Mouse (Mus musculus) embryonic facial prominence, embryonic 14.5 days (tissue): ENCODE results near the gene Fgfr1op. TPM values are rescaled to one million over a fixed set of nuclear protein-coding genes. Genes with fewer than 3 reads are reported as not detected.
A peak's percentile ranks its signal among the peaks of the same experiment; 100 is the strongest.
"Not testable (repeated sequence)": the region's sequence is repeated elsewhere in the genome, so short reads cannot be mapped to it uniquely, and the experiment has no call there.

ENCODE experiments used
- ATAC-seq: fragments of 200-750 bp; cut with Nextera tagmentation; 2 replicates; pipeline ENCODE4 v1.8.0; 2017; ENCODE audit warnings: low read depth, moderate number of reproducible peaks, moderate TSS enrichment
- DNase-seq: peaks from one replicate; pipeline ENCODE4 v3.0.0-alpha.2; 2015; ENCODE audit warnings: low spot score
- H3K27ac ChIP-seq: fragments of 300-500 bp; sonication (generic); replicated peaks from 2 replicates; pipeline ENCODE4 v1.5.1; 2014; ENCODE audit warnings: low read depth, mild to moderate bottlenecking, low read length, moderate library complexity
- H3K27me3 ChIP-seq: fragments of 300-500 bp; sonication (generic); replicated peaks from 2 replicates; pipeline ENCODE4 v1.6.1; 2014; ENCODE audit warnings: low read length; ENCODE audit not compliant: control insufficient read depth, insufficient read depth
- H3K36me3 ChIP-seq: fragments of 300-500 bp; sonication (generic); 2 replicates; pipeline ENCODE4 v1.6.1; 2014; ENCODE audit warnings: low read length, mixed read lengths; ENCODE audit not compliant: control insufficient read depth, insufficient read depth
- H3K4me1 ChIP-seq: fragments of 300-500 bp; sonication (generic); 2 replicates; pipeline ENCODE4 v1.6.1; 2014; ENCODE audit warnings: antibody characterized with exemption, low read length; ENCODE audit not compliant: control insufficient read depth, insufficient read depth
- H3K4me2 ChIP-seq: fragments of 300-500 bp; sonication (generic); 2 replicates; pipeline ENCODE4 v1.6.1; 2014; ENCODE audit warnings: low read depth, mild to moderate bottlenecking, low read length, moderate library complexity, mixed read lengths
- H3K4me3 ChIP-seq: fragments of 300-500 bp; sonication (generic); 2 replicates; pipeline ENCODE4 v1.5.1; 2014; ENCODE audit warnings: low read depth, mild to moderate bottlenecking, low read length
- H3K9ac ChIP-seq: fragments of 300-500 bp; sonication (generic); 2 replicates; pipeline ENCODE4 v1.6.1; 2014; ENCODE audit warnings: low read depth, mild to moderate bottlenecking, low read length, moderate library complexity, mixed read lengths
- H3K9me3 ChIP-seq: fragments of 300-500 bp; sonication (generic); 2 replicates; pipeline ENCODE4 v1.6.1; 2016; ENCODE audit warnings: low read length; ENCODE audit not compliant: control insufficient read depth
- WGBS: fragments of 180-500 bp; shearing (Covaris S2); extraction: QIAGEN DNeasy Blood & Tissue Kit; methylation state at CpG from one replicate; pipeline ENCODE4 v1.1.7; 2014; 5-methylcytosine and 5-hydroxymethylcytosine counted together
- polyA plus RNA-seq: library from polyadenylated mRNA; unstranded; fragments of >200 nt; fragmentation: Nextera tagmentation; extraction: Ambion mirVana; gene quantifications from 2 replicates; pipeline ENCODE4 v1.2.1, GENCODE M21; 2014

Fgfr1op gene
- polyA plus RNA-seq, 1 experiment from 2014 or later: 32.3 TPM

DNA sequence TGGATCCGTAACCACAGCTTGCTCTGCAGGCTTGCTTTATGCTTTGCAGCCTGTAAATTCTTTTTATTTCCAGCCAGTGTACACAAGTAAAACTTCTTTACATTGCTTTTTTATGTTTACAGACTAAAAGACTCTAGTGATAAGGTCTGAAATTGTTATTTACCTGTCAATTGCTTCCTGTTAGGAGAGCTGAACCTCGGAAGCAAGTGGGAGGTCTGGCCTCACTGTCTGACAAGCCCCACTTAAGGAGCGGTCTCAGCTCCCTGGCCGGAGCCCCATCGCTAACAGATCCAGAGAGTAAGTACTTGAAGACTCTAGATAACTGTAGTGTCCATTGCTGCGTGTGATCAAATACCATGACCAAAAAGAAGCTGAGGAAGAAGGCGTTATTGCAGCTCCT, 18.9 kb downstream of the Fgfr1op start:
- 92% methylated on average over 7 of the region's 7 CpGs for WGBS
- DNase-seq (no peak), ATAC-seq (no peak)
- no peaks in the 10 kb centered on the region for H3K4me1 ChIP-seq
- H3K4me2 ChIP-seq: no peak overlapping the region
- no peaks in the 10 kb centered on the region for H3K9me3 ChIP-seq
- no peak overlapping the region for H3K4me3 ChIP-seq
- no peak overlapping the region for H3K27ac ChIP-seq
- H3K27me3 ChIP-seq: no peaks in the 10 kb centered on the region
- peaks cover 83% of the 10 kb centered on the region for H3K36me3 ChIP-seq
- no peak overlapping the region for H3K9ac ChIP-seq

GRCm38 (mm10) chr17:8193678-8194077, 28.4 kb downstream of the Fgfr1op start:
- DNase-seq (no peak), ATAC-seq (no peak)
- Histone ChIP-seq H3K9me3 (no peaks in the 10 kb centered on the region), H3K36me3 (peaks cover 64% of the 10 kb centered on the region), H3K4me2 (no peak overlapping the region), H3K27ac (no peak overlapping the region), H3K4me3 (no peak overlapping the region), H3K9ac (no peak overlapping the region), H3K4me1 (no peaks in the 10 kb centered on the region), H3K27me3 (no peaks in the 10 kb centered on the region)
- WGBS: 86% methylated on average over 8 of the region's 8 CpGs

GRCm38 (mm10) chr17:8195685-8196376, 30.5 kb downstream of the Fgfr1op start:
- H3K9me3 ChIP-seq: no peaks in the 10 kb centered on the region
- DNase-seq (no peak), ATAC-seq (no peak)
- 85% methylated on average over 8 of the region's 8 CpGs for WGBS
- H3K27me3 ChIP-seq: no peaks in the 10 kb centered on the region
- no peak overlapping the region for H3K9ac ChIP-seq
- no peak overlapping the region for H3K27ac ChIP-seq
- no peak overlapping the region for H3K4me3 ChIP-seq
- no peaks in the 10 kb centered on the region for H3K4me1 ChIP-seq
- H3K36me3 ChIP-seq: peaks cover 45% of the 10 kb centered on the region
- H3K4me2 ChIP-seq: no peak overlapping the region

DNA sequence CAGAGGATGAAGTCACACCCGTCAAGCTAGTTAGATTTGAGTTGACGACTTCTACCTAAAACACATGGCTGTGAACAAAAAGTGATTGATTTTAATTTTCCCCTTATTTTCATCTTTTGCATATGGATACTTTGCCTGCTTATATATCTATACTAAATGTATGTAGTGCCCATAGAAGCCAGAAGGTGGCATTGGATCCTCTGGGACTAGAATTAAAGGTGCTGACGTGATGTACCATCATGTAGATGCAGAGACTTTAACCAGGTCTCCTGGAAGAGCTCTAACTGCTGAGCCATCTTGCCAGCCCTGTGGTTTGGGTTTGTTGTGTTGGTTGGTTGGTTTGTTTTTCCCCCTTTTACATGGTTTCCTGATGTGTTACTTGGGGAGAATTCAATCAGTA, 32.4 kb downstream of the Fgfr1op start:
- H3K4me3 ChIP-seq: no peak overlapping the region
- H3K27ac ChIP-seq: no peak overlapping the region
- H3K9me3 ChIP-seq: no peaks in the 10 kb centered on the region
- DNase-seq (peak; percentile 5), ATAC-seq (no peak)
- H3K4me1 ChIP-seq: no peaks in the 10 kb centered on the region
- no peak overlapping the region for H3K4me2 ChIP-seq
- H3K9ac ChIP-seq: no peak overlapping the region
- peaks cover 33% of the 10 kb centered on the region for H3K36me3 ChIP-seq
- H3K27me3 ChIP-seq: no peaks in the 10 kb centered on the region
- WGBS: 72% methylated on average over 3 of the region's 3 CpGs

DNA sequence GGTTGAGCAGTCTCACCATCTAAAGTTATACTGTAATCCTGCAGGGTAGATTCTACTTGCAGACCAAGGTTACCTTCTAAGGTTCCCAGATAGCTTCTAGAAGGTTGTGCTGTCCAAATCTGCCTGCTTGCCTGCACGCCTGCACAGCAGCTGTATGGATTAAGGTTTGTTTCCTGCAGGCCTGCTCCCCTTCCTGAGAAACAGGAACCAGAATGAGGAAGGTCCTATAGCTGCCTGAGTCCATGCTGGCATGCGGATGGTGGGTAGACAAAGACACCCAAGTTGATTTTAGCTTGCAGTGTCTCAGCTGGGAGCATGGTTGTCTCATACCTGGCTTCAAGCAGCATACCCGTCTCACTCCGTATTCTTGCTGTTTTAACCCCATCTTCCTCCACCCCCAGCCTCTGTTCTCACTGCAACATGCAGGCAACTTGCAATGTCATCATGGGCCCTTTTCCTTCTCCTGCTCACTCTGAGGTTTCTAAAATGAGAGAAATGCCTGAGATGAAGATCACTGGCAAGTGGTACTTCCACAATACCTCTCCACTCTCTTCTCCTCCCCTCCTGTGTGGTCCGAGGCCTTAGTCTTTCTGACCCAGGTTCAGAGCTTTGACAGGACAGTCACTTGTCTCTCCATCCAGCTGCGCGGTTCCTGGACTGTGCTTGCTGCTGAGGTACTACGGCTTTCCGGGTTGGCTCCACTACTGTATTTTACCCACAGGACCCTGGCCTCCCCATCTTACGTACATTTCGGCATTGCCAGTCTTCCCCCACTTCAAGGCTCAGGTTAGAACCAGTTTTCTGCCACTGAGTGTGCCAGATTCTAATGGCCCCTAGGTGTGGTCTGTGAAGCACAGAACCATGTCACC, 34.0 kb downstream of the Fgfr1op start:
- WGBS: 83% methylated on average over 11 of the region's 11 CpGs
- no peaks in the 10 kb centered on the region for H3K4me1 ChIP-seq
- no peak for ATAC-seq
- DNase-seq: no peak
- no peak overlapping the region for H3K4me2 ChIP-seq
- no peak overlapping the region for H3K27ac ChIP-seq
- H3K27me3 ChIP-seq: no peaks in the 10 kb centered on the region
- H3K9ac ChIP-seq: no peak overlapping the region
- no peak overlapping the region for H3K4me3 ChIP-seq
- no peaks in the 10 kb centered on the region for H3K9me3 ChIP-seq
- H3K36me3 ChIP-seq: peaks cover 22% of the 10 kb centered on the region

- Histone ChIP-seq H3K4me1 (no peaks in the 10 kb centered on the region), H3K36me3 (peaks cover 16% of the 10 kb centered on the region), H3K27me3 (no peaks in the 10 kb centered on the region), H3K4me3 (no peak overlapping the region), H3K9me3 (no peaks in the 10 kb centered on the region), H3K9ac (no peak overlapping the region), H3K27ac (no peak overlapping the region), H3K4me2 (no peak overlapping the region)
- ATAC-seq: no peak
- WGBS: 89% methylated on average over 1 of the region's 1 CpGs
- DNase-seq: no peak
Observed at GRCm38 (mm10) chr17:8199936-8200330, 34.6 kb downstream of the Fgfr1op start.

- Histone ChIP-seq H3K4me3 (no peak overlapping the region), H3K4me1 (no peaks in the 10 kb centered on the region), H3K27me3 (no peaks in the 10 kb centered on the region), H3K27ac (no peak overlapping the region), H3K36me3 (no peaks in the 10 kb centered on the region), H3K9ac (no peak overlapping the region), H3K9me3 (no peaks in the 10 kb centered on the region), H3K4me2 (no peak overlapping the region)
- no peak for ATAC-seq
- 67% methylated on average over 1 of the region's 1 CpGs for WGBS
- no peak for DNase-seq
Observed at GRCm38 (mm10) chr17:8203487-8203886, 38.2 kb downstream of the Fgfr1op start.

DNA sequence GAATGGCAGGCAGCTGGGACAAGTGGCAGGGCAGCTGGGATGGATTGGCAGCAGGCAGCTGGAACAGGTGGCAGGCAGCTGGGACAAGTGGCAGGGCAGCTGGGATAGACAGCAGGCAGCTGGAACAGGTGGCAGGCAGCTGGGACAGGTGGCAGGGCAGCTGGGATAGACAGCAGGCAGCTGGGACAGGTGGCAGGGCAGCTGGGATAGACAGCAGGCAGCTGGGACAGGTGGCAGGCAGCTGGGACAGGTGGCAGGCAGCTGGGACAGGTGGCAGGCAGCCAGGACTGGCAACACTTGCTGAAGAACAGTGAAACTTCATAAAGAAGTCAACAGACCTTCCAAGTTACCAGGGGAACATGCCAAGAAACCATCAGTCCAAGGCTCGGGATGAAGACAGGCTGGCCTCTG, 39.9 kb downstream of the Fgfr1op start:
- not testable (repeated sequence) for H3K4me3 ChIP-seq, H3K27ac ChIP-seq, H3K9ac ChIP-seq, ATAC-seq, H3K4me1 ChIP-seq, H3K4me2 ChIP-seq, DNase-seq, H3K27me3 ChIP-seq, H3K36me3 ChIP-seq, H3K9me3 ChIP-seq
- WGBS: 75% methylated on average over 1 of the region's 1 CpGs
